Mouse (Mus musculus) skeletal muscle tissue, adult 2 months (tissue): ENCODE results near the gene Ccdc155.
A peak's percentile ranks its signal among the peaks of the same experiment; 100 is the strongest.

Experiments used
- DNase-seq: peaks from one replicate; pipeline ENCODE4 v3.0.0-alpha.2; 2012; ENCODE audit warnings: low read depth, low spot score

Gene Ccdc155

DNA sequence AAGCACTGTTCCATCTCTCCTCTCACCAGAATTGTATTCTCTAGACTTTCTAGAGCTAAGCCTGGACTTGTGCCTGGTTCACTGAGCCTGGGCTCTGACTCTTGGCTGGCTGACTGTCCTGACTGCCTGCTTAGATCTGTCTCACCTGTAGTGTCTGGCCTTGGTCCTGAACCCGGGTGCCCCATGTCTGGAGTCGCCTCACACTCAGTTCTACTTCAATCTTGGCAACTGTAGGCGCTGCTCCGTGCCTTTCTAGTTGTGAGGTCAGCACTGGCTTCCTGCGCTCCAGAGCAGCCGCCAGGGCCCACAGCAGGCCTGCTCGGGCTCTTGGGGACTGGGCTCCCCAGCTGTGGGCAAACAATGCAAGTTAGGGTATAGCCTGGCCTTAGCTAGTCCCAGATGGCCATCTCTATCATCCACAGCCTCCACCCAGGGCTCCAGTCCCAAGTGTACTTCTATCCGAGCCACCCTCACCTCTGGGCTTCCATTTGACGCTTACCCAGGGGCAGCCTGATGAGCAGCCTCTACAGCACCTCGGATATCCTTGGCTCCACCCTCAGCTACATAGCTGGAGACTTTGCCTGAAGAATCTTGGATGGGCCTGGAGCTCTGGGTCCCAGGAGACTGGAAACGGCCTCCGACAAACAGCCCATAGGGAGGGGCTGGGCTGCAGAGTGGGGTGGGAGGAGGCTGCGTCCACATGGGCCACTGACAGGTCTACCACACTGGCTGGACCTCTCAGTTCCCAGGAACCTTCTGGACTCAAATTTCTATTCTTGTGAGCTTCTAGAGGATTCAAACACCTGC, 60.1 kb downstream of the Ccdc155 start:
- no peak for DNase-seq

DNA sequence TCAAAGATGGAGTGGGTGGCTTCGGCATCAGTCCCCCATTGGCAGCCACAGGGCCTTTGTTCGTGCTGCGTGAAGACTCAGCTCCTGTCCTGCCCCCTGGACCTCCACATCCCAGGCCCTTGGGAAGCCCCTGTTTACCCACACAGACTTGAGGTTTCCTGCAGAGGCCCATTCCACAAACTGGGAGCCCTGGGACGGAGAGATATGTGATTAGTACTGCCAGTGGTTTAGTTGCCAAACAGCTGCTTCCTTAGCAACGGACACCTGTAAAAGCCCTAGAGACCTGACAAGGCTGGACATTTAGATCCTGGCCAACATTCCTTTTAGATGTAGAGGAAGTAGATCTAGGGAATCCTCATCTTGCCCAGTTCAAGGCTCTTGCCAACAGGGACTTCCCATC, 62.8 kb downstream of the Ccdc155 start:
- no peak for DNase-seq

DNA sequence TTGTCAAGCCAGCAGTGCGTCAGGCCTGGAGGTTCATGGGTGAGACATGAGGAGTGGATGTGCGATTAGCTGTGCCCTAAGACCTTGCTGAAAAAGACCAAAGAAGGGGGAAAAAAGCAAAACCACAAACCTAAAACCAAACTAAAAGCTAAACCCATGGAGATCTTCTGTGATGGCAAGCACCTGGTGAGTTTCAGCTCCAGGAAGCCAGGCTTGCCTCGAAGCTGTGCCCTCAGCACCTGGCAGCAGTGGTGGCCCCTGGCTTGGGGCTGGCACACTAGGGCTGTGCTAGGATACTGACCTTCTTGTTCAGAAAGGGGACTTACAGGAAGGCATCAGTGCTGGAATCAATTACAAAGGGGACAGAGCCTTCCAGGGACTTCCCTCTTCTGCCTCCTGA, 63.4 kb downstream of the Ccdc155 start:
- DNase-seq, result no peak

DNA sequence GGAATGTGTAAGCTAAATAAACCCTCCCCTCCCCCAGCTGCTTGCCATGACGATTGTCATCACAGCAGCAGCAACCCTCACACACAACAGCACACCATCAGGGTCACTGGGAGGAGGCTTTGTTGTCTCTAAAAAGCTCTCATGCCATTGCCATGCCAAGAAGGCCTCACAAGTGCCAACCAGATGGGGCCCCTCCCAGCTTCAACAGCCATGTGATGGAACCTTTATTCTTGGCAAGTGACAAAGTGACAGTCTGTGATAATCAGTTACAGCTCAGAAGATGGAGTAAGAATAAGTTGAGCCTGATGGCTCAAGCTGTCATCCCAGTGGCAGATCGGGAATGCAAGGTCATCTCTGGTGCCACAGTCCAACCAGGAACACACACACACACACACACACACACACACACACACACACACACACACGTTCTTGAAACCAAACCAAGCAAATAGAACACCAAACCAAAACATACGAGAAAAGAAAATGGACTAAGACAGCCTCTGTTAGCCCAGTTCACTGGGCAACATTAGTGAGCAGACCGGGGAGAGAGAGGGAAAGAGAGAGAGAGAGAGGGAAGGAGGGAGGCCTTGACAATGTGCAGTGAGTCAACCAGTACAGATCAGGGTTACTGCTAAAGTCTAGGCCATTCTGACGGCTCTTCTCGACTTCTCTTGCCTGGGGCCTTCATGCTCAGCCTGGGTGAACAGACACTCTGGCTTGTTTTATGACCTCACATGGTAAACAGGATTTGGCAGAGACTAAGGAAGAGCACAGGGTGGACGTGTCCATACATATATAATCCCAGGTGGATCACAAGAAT, 64.6 kb downstream of the Ccdc155 start:
- DNase-seq, result no peak

DNA sequence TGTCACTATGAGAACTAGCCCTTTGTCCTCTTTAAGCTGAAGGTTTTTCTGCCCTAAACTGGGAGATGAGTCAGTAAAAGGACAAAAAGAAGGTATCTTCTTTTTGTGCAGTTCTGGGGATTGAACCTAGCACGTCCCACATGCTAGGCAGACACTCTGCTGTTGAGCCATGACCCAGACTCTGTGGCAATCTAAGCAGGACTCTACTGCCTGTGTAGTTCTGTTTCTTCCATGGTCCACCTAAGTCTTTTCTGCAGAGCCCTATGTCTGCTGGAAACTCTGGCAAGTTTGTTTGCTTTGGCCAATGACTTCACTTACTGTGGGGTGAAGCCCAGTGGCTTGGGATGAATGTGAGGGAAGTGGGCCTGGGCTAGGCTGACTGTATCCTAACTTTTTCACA, 66.3 kb downstream of the Ccdc155 start:
- DNase-seq, result no peak

DNA sequence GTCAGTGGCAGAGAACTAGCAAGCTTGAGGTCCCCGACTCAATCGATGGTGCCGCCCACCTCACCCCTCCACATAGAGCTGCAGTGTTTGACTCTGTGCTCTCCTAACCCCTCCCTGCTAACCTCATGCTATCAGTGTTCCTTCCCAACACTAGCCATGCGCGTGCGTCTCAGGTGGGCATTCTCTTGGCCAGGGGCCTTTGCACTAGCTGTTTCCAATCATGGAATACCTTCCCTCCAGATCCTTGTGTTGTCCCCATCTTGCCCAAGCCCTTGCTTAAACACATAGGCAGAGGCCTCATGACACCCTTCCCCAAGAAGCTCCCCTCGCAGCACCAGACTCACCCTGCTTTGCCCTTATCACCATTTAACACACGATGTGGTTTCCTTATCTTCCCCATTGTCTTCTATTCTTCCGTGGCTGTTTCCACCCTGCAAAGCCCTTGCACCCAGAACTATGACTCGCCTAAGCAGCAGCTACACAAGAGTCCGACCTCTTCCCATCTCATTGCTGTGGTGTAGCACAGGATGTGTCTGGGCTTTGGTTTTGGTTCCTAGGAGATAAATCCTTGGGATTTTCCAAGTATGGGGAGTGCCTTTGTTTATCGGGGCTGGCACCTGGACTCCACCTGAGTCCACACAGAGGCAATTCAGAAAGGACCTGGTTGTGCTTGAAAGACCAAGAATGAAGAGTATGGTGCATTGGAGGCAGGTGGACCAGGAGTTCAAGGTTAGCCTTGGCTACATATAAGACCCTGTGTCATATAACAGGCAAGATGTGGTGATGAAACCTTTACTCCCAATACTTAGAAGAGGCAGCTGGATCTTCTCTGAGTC, 67.3 kb downstream of the Ccdc155 start:
- DNase-seq, result no peak

DNA sequence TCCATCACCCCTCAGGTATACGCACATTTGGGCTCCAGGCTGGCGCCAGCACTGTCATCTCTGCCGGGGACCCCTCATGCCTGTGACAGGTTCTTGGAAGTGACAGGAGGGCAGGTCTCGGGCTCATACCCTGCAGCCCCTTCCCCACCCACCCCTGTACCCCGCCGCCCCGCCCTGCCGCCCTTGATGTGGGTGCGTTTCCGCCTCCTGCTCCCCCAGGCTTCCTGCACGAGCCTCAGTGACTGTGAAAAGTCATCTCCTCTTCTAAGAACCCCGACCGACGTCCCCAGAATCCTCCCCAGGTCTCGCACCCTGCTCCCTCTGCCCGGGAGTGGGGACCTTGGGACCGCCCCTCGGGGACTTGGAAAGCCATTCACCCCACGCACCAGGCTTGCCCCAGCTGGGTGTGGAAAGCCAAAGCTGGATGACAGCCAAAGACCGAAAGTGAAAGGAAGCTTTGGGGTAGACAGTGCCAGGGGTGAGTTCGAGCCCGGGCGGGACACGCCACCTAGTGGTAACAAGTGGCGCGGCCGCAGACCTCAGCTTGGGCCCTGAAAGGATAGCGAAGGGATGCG, 68.6 kb downstream of the Ccdc155 start, which contains the start of the genes Gm45713 and Flt3l:
Gm45713 (minus strand) TSS at position 239 of the 575 bp plus-strand sequence.
Flt3l (minus strand) TSS at position 440 of the 575 bp plus-strand sequence.
- DNase-seq, result peak; percentile 94

DNA sequence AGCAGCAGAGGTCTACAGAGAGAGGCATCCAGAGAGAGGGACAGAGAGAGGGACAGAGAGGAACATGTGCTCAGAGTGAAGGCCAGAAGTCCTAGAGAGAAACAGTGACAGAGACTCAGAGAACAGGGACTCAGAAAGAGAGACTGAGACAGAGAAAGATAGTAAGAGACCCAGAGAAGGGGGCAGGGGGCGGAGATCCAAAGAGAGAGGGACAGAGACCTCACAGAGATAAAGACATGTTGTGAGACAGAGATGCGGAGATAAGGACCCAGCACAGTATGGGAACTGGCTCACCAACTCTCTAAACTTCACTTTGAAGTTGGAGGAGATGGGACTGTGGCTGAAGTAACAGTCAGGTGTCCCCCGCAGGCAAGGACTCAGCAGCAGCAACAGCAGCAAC, 69.3 kb downstream of the Ccdc155 start:
- DNase-seq, result no peak

DNA sequence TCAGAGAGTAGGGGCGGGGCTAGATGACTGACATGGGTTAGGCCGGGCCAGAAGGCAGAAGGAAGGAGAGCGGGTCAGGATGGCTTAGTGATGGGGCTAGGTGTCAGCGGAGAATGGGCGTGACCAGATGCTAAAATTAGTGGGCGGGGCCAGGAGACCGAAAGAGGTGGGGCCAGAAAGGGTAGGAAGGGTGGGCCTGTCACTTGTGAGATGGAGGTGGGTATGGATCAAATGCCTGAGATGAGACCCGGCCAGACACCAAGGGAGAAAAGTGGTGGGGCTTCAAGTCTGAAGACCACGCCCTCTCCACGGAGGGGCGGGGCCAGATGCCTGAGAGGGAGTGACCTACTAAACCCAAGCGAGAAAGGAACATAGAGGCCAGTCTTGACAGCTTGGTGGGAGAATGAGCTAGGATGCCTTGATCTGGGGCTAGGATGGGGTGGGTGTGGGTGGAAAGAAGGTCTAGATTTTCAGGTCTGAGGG, 70.1 kb downstream of the Ccdc155 start:
- DNase-seq, result no peak
